Mouse (Mus musculus) spleen, postnatal 10 days (tissue): ENCODE measurements around the gene Plppr3.
A peak's percentile ranks its signal among the peaks of the same experiment; 100 is the strongest.

Experiments
- DNase-seq, 2 experiments: peaks; one replicate each; pipeline ENCODE4 v3.0.0; 2021 to 2022; ENCODE audit warnings: low spot score in 2 of 2

The Plppr3 gene

DNA sequence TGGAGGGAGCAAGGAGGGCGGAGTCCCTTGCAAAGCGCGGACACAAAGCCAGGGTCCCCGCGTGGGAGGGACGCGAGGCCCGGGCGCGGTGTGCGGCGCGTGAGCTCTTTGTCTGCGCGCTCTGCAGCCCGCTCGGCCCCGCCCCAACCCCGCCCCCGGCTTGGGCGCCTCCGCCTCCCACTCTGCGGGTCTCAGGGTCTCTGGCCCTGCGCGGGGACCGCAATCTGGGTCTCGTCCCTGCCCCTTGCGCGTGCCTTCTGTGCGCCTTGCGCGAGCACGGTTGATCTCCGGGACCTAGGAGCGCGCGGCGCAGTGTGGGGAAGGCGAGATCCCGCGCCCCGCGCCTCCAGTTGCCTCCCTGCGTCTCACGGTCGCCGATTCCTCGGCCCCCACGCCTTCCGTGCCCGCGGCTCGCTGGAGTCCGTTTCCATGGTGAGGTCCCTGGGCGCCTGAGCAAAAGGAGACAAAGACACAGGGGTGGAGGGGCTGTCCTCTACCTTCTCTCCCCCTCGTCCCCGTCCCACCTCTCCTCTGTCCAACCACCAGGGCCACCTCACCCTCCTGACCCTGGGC, at the start of gene Plppr3, which contains the start of gene Prtn3:
Plppr3 (minus strand) TSS at position 345 of the 573 bp plus-strand sequence.
Prtn3 (plus strand) TSS at position 187 of the 573 bp plus-strand sequence.
- no peak for DNase-seq

DNA sequence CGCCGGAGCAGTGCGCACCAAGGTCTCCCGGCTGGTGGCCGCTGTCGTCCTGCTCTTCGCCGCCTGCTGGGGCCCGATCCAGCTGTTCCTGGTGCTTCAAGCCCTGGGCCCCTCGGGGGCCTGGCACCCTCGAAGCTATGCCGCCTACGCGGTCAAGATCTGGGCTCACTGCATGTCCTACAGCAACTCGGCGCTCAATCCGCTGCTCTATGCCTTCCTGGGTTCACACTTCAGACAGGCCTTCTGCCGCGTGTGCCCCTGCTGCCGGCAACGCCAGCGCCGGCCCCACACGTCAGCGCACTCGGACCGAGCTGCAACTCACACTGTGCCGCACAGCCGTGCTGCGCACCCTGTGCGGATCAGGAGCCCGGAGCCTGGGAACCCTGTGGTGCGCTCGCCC, 47.1 kb upstream of the Plppr3 start:
- DNase-seq, result no peak

DNA sequence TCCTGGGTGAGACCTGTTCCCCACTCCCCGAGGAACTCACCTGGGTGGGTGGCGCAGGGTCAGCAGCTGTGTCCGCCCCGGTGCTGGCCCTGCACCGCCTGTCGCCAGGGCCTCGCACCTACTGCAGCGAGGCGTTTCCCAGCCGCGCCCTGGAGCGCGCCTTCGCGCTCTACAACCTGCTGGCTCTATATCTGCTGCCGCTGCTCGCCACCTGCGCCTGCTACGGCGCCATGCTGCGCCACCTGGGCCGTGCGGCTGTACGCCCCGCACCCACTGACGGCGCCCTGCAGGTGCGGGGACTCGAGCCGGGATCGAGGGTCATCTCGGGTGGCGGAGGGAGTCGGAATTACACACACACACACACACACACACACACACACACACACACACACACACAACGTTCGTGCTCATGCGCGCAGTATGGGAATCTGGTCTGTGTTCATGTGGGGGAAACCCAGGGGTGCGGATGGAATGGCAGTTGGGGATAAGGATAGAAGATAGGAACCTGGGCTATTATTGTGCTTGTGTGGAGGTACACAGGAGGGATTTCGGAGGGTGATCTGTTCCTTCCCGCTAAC, 46.6 kb upstream of the Plppr3 start, which contains the start of gene R3hdm4:
R3hdm4 (minus strand) TSS at position 251 of the 578 bp plus-strand sequence.
- DNase-seq, result no peak

DNA sequence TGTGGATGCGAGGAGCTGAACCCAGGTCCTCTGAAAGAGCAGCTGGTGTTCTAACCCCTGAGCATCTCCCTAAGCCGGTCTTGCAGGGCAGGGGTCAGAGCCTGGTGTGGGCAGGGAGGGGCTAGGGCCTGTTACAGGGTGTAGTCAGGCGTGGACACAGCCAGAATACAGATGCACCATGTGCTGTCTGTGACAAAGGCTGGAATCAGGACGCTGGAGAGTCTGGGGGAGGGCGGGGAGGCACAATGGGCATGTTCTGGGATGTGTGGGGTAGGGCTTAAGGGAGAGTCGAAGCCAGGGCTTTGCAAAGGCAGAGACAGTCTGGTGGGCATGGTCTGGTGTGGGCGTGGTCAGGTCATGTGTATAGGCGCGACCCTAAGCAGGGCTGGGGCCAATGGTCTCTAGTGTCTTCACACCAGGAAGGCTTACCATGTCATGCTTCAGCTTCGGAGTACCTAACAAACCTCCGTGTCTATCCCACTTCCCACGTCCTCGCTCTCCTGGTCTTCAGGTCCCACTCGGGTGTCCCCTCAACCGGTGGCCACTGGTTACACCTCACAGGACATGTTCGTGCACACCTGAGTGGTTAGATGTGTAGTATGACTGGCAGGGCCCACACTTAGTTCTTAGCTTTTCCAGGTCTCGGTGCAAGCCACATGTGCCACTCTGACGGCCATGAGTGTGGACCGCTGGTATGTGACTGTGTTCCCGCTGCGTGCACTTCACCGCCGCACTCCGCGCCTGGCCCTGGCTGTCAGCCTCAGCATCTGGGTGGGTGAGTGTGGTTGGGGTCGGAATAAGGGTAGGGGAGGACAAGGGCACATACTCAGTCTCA, 45.8 kb upstream of the Plppr3 start:
- DNase-seq, result no peak

DNA sequence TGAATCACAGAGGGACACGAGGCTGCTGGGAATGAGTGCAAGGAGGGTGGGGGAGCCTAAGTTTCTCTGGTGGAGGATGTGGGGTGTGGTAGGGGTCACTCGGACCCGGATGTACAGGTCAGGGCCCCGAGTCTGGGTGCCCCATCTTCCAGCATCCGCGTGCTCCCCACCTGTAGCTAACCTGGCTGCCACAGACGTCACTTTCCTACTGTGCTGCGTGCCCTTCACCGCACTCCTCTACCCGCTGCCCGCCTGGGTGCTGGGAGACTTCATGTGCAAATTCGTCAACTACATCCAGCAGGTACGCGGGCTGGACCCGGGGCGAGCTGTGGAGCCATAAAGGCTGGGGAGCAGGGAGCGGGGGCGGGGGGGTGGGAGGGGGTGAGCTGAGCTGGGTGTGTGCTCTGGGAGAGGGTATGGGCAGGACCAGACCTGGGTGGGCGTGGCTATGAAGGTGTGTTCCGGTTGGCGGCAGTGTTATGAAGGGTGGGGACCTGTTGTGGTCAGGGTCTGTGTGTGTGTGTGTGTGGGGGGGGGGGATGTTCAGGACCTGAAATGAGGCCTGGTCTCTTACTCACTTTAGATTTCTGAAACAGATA, 44.9 kb upstream of the Plppr3 start:
- peak in 1 of 2 experiments; percentile 46 for DNase-seq

DNA sequence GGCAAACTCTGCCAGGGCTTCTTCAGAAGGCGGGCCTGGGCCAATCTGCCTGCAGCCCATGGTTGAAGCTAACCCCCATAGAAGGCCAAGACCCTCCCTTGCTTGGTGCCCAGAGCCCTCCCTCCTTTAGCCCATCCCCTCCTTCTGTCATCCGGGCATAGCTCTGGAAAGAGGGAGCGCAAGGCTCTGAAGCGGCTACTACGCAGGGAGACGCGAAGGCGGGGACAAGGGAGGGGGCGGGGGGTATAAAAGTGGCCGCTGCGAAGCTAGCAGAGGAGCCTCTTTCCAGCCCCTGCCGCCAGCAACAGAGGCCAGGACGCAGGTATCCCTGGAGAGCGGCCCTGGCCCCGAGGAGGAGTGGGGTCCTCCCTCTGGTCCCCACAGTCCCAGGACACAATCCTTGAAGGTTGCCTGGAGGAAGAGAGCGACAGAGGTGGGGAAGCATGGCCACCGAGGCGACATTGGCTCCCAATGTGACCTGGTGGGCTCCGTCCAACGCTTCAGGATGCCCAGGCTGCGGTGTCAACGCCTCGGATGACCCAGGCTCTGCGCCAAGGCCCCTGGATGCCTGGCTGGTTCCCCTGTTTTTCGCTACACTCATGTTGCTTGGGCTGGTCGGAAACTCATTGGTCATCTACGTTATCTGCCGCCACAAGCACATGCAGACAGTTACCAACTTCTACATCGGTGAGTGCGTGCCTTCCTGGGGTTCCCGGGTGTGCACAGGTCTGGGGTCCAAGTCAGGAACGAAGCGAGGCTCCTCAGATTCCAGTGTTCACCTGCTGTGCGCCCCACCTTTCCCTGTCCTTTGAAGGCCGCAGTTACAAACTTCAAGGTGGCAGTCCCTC, 44.0 kb upstream of the Plppr3 start:
- DNase-seq, result no peak

DNA sequence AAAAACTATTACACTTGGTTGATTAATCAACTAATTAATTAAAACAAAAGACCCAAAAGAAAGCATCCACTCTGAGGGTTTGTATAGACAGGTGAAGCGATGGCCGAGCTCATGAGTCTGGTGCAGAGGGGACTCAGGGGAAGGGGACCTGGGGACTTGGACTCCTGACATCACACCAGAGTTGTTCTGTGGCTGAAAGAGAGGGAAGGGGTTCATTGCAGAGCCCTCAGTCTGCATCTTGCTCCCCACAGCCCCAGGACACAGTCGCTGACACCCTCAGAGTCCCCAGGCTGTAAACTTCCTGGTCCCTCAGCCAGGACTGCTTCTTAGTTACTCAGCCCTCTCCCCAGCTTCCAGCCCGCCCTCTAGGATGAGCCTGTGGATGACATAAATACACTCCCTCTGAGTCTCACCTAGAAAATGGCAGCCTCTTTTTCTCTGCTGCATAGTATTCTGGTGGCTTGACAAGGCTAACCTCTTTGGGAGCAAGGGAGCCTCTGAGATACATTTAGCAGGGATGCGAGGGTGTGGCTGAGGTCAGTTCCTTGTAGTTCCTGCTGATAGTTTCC, 43.2 kb upstream of the Plppr3 start:
- DNase-seq, result no peak

DNA sequence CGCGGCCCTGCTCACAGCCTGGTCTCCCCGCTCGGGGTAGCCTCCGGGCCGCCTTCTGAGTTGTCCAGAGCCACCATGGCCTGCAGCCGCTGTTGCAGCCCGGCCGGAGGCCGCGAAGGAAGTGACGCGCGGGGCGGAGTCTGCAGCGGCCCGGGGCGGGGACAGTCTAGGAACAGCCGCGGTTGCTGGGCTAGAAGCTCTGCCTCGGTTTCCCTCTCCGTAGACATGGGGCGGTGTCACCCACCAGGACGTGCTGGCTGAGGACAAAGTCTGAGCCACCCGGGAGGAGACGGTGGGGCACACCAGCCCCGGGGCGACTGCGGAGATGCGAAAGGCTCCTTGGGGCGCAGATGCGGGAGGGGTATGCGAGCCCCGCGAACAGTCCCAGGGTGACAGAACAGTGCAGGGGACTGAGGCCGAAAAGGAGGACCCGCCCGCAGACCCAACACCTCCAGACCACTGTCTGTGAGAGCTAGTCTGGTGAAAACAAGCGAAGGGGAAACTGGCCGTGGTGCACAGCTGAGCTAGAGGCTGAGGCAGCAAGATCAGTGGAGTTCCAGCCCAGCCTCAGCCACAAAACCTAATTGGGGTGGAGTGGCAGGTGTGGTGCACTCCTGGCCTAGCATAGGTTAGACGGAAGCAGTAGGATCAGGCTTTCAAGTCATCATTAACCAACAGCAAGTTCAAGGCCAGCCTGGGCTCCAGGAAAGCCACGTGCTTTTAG, 42.5 kb upstream of the Plppr3 start, which contains the start of gene Kiss1r:
Kiss1r (plus strand) TSS at position 164 of the 724 bp plus-strand sequence.
- DNase-seq, result peak; percentile 87 to 93

DNA sequence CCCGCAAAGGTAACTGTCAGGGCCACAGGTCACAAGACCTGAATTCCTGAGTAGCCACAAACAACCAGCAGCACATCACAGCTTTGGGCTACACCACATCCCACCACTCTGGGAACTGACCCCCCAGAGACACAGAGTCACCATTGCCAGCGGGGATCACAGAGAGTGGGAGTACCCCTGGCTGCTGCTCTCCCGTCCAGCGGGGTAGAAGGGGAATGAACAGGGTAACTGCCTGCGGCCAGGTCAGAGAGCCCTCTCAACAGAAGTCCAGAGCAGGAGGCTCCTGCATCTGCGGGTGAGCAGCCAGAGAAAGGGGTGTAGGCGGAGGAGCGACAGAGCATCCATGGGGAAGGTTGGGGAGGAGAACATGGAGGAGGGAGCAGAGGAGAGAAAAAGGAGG, 41.6 kb upstream of the Plppr3 start:
- DNase-seq, result peak; percentile 43 to 47

DNA sequence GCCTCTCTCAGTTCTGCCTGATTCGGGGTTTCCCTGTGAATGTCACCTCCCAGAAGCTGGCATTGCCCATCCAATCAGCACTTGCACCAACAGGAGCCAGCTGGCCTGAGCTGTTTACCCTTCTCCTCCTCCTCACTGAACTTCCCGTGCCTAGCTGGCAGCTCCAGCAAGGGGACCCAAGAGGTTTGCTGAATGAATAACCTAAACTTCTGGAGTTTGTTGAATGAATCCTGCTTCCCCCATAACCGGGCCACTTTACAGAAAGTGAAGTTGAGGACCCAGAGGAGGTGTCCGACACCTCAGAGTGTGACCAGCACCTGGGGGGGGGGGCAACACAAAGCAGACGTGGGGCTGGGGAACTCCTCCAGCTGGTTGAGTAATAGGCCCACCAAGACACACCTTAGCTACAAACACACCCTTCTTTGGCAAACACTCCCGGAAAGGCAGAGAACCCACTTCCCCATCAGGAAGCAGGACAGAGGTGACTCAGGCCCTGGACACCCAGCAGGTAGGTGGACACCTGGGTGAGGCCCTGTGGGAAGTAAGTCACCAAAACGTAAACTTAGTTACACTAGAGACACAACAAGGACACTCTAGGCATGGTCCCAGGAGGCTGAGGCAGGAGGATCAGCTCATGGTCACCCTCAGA, 40.6 kb upstream of the Plppr3 start:
- peak; percentile 29 to 43 for DNase-seq

DNA sequence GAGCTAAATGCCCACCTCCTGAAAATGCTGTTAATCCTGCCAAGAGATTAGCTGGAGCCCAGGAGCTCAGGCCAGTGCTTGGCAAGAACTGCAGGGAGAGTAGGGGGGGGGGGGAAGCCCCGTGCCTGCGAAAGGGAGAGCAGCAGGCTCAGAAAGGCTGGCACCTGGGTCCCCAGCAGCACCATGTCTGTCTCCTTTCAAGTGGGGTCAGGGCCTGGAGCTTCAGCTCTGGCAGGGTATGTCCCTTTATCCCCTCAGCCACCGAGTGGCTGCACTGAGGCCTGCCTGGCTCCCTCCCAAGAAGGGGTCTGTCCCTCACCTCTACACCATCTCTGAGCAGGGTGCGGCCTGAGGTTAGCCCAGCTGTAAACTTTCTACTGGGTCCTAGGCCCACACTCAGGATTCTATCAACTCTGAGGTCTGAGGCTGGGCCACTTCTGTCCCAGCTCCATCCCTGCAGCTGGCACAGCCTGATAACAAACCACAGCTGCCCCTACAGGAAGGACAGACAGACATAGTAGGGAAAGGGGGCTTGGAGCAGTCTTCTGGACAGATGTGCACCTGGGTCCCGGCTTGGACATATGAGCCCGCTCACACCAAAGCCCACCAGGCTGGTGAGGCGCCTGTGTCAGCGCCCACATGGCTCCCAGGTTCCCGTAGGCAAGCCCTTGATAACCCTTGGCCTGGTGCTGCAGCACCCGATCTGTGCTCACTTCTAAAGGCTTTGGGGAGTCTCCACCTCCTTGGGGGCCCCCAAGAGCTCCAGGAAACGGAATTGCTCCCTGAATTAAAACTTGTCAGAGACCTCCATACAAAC, 39.9 kb upstream of the Plppr3 start:
- peak; percentile 49 to 56 for DNase-seq

DNA sequence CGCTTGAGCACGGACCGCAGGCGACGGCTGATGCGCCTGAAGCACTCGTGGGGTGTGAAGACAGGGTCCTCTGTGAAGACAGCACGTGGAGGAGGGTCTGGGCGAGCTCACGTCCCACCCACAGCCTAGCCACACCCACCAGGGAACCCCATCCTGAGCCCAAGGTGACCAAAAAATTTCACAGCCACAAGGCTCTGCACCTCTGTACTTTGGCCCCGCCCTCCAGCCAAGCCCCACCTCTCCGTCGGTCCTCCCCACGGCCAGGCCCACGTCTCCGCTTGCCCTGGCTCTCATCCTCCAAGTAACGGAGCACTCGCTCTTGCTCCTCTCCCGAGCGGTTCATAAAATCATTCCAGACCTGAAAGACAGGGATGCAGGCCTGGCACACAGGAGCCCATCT, 38.0 kb upstream of the Plppr3 start:
- no peak for DNase-seq

DNA sequence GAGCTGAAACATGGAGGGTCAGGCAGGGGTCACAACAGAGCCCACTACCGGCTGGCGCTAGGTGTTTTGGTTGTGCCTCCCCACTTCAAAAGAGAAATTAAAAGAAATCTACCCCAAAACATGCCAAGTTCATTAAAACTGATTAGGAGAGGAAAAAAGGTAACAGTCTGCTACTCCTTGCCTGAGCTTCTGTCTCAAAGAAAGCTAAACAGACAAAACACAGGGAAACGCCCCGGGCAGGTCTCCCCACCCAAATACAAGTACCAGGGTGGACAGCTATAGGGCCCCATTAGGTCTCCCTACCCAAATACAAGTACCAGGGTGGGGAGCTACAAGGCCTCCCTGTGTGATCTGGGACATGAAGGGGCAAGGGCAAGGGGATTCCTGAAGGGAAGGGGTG, 36.1 kb upstream of the Plppr3 start, which contains the start of gene Gm26602:
Gm26602 (plus strand) TSS at position 301 of the 400 bp plus-strand sequence.
- DNase-seq, result no peak

DNA sequence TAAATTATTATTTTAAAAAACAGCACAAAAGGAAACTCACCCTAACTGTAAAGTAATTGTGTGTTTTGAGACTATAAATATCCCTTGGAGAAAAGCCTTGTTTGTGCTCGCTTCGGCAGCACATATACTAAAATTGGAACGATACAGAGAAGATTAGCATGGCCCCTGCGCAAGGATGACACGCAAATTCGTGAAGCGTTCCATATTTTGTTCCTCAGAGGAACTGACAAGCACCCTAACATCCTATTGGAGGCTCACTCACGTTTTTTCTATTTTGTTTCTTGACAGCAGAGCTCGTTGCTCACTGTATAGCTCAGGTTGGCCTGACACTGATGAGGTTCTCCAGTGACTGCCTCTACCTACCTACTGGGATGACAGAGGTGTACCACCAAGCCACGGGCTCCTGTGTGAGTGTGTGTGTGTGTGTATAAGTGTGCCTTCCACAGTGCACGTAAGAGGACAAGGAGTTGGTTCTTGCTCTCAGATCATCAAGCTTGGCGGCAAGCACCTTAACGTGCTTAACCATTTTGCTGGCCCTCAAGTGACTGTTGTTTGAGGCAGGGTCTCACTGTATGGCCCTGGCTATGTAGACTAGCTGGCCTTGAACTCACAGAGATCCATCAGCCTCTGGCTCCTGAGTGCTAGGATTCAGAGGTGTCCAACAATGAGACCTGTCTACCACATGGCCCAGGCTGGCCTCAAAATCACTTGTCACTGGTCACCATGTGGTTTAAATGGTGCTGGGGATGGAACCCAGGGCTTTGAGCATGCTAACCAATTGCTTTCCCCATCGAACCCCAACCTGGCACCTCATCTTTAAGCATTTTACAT, 34.9 kb upstream of the Plppr3 start:
- DNase-seq, result no peak

DNA sequence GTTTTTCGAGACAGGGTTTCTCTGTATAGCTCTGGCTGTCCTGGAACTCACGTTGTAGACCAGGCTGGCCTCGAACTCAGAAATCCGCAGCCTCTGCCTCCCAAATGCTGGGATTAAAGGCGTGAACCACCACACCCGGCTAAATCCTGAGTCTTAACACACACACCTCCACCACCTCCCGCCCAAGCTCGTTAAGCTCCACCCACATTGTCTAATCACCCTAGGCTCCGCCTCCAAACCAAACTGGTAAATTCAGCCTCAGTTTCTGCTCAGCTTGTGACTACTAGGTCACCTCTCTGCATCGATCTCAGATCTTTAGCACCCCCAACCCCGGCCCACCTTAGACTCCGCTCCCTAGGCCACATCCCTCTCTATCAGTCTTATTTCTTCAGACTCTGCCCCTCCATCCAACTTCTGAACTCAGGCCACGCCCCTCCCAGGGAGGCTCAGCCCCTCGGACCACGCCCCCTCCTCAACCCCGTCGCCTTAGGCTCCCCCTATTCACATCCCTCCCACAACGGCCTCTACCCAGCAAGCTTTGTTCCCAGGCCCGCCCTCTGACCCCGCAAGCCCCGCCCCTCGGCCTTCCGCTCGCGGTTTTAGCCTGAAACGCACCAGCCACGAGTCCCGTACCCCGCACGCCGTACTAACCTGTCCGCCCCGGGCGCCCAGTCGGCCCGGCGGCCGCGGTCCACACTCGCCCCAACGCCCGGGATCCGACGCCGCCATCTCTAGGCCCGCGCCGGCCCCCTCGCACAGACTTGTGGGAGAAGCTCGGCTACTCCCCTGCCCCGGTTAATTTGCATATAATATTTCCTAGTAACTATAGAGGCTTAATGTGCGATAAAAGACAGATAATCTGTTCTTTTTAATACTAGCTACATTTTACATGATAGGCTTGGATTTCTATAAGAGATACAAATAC, 34.0 kb upstream of the Plppr3 start, which contains the start of gene Med16:
Med16 (minus strand) TSS at position 757 of the 925 bp plus-strand sequence.
- peak; percentile 97 for DNase-seq

DNA sequence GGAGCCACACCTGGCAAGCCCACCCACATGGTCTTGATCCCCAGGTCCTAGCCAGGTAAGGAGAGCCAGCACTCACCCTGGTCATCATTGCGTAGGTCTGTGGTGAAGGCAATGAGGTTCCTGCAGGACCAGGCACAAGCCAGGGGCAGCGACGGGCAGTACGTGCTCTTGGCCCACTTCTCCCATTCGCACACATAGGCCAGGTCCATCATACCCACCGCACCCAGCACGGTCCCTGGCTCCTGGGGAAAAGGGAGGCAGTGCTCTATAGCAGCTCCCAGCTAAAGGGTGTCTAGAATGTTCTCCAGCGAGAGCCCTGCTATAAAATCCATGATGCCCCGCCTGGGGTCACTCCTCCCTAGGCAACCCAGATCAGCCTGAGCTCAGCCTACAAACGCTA, 33.0 kb upstream of the Plppr3 start:
- DNase-seq, result no peak

DNA sequence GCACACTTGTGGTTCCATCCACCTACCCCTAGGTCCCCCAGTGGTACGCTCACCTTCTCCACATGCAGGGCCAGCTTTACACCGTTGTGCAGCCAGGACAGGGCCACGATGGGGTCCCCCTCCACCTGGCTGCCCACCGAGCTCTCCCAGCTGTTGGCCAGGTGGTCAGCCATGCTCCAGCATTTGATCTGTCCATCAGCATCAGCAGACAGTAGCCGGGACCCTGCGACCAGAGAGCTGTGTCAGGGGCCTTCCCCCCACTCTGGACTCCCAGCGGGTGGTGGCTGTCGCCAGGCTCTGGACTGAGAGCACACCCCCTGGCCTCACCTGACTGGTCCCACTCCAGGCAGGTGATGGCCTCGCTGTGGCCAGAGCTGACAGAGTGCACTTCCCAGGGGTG, 32.3 kb upstream of the Plppr3 start:
- no peak for DNase-seq
